Mouse (Mus musculus) midbrain, embryonic 12.5 days (tissue): Measurements from ENCODE around the gene Lypd6b. TPM values are rescaled to one million over a fixed set of nuclear protein-coding genes. Genes with fewer than 3 reads are reported as not detected.
A peak's percentile ranks its signal among the peaks of the same experiment; 100 is the strongest.

ENCODE experiments used
- ATAC-seq: fragments of 200-750 bp; cut with Nextera tagmentation; 2 replicates; pipeline ENCODE4 v1.8.0; 2017; ENCODE audit warnings: low read depth, moderate TSS enrichment, moderate library complexity; ENCODE audit not compliant: low FRiP score
- H3K27ac ChIP-seq: fragments of 300-500 bp; sonication (generic); replicated peaks from 2 replicates; pipeline ENCODE4 v1.5.1; 2016; ENCODE audit warnings: mild to moderate bottlenecking
- H3K27me3 ChIP-seq: fragments of 300-500 bp; sonication (generic); 2 replicates; pipeline ENCODE4 v1.6.1; 2016; ENCODE audit warnings: mild to moderate bottlenecking
- H3K36me3 ChIP-seq: fragments of 300-500 bp; sonication (generic); 2 replicates; pipeline ENCODE4 v1.6.1; 2016
- H3K4me1 ChIP-seq: fragments of 300-500 bp; sonication (generic); 2 replicates; pipeline ENCODE4 v1.6.1; 2016
- H3K4me2 ChIP-seq: fragments of 300-500 bp; sonication (generic); replicated peaks from 2 replicates; pipeline ENCODE4 v1.6.1; 2016; ENCODE audit warnings: mild to moderate bottlenecking, moderate library complexity
- H3K4me3 ChIP-seq: fragments of 300-500 bp; sonication (generic); 2 replicates; pipeline ENCODE4 v1.5.1; 2016; ENCODE audit warnings: mild to moderate bottlenecking
- H3K9ac ChIP-seq: fragments of 300-500 bp; sonication (generic); replicated peaks from 2 replicates; pipeline ENCODE4 v1.6.1; 2016; ENCODE audit warnings: mild to moderate bottlenecking, moderate library complexity
- H3K9me3 ChIP-seq: fragments of 300-500 bp; sonication (generic); 2 replicates; pipeline ENCODE4 v1.6.1; 2016; ENCODE audit warnings: mild to moderate bottlenecking
- WGBS: fragments of 180-500 bp; shearing (Covaris S2); methylation state at CpG from one replicate; pipeline ENCODE4 v1.1.7; 2016; 5-methylcytosine and 5-hydroxymethylcytosine counted together
- polyA plus RNA-seq: library from polyadenylated mRNA; unstranded; fragments of >200 nt; fragmentation: Nextera tagmentation; extraction: Ambion mirVana; gene quantifications from 2 replicates; pipeline ENCODE4 v1.2.1, GENCODE M21; 2016

Lypd6b gene
- polyA plus RNA-seq, 1 experiment from 2014 or later = 0.89 TPM

- no peak overlapping the region for H3K4me3 ChIP-seq
- H3K27me3 ChIP-seq = no peaks in the 10 kb centered on the region
- WGBS = 86% methylated on average over 9 of the region's 9 CpGs
- H3K9me3 ChIP-seq = no peaks in the 10 kb centered on the region
- H3K4me2 ChIP-seq = no peak overlapping the region
- H3K9ac ChIP-seq = no peak overlapping the region
- H3K4me1 ChIP-seq = 0 out of 2 replicates have a peak, but pooled peaks cover 2% of the 10 kb centered on the region
- H3K36me3 ChIP-seq = no peaks in the 10 kb centered on the region
- no peak for ATAC-seq
- H3K27ac ChIP-seq = no peak overlapping the region
Measured at GRCm38 (mm10) chr2:49832277-49832803, 44.9 kb downstream of the Lypd6b start.

DNA sequence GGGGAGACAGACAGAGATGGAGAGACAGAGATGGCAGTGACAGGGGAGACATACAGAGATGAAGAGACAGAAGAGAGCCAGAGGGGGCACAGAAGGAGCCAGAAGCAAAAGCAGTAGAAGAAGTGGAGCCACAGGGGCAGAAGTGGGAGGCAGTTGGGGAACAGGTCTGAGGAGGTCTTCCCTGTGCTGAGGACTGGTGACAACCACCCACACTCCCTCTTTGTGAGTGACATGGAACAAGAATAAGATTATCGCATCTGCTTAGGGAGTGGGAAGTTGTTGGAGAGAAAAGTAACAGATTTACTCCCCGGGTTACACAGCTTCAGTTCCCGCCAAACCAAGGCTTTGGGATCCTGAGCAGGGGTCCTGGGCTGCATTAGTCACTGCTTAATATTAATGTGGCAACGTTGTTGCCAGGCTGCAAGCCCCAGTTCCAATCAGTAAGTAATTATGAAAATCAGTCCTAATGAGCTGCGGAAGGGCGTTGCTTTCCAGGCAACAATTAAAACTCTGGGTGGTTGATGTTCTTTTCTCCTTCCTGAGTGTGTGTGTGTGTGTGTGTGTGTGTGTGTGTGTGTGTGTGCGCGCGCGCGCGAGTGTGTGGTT, 50.1 kb downstream of the Lypd6b start:
- no peak overlapping the region for H3K4me3 ChIP-seq
- WGBS = 67% methylated on average over 12 of the region's 12 CpGs
- H3K9ac ChIP-seq = no peak overlapping the region
- H3K4me2 ChIP-seq = no peak overlapping the region
- no peak overlapping the region for H3K27ac ChIP-seq
- 0 out of 2 replicates have a peak, but pooled peaks have one; percentile 38 for ATAC-seq
- H3K9me3 ChIP-seq = no peaks in the 10 kb centered on the region
- peaks cover 8% of the 10 kb centered on the region; the same call in 1 of the 2 replicates for H3K4me1 ChIP-seq
- no peaks in the 10 kb centered on the region for H3K36me3 ChIP-seq
- no peaks in the 10 kb centered on the region for H3K27me3 ChIP-seq

- no peak for ATAC-seq
- no peak overlapping the region for H3K4me2 ChIP-seq
- no peak overlapping the region for H3K4me3 ChIP-seq
- no peak overlapping the region for H3K27ac ChIP-seq
- WGBS = 79% methylated on average over 7 of the region's 7 CpGs
- no peaks in the 10 kb centered on the region for H3K27me3 ChIP-seq
- H3K9me3 ChIP-seq = no peaks in the 10 kb centered on the region
- H3K36me3 ChIP-seq = no peaks in the 10 kb centered on the region
- H3K9ac ChIP-seq = no peak overlapping the region
- H3K4me1 ChIP-seq = peaks cover 8% of the 10 kb centered on the region; the same call in 1 of the 2 replicates
Measured at GRCm38 (mm10) chr2:49838611-49839010, 51.1 kb downstream of the Lypd6b start.

DNA sequence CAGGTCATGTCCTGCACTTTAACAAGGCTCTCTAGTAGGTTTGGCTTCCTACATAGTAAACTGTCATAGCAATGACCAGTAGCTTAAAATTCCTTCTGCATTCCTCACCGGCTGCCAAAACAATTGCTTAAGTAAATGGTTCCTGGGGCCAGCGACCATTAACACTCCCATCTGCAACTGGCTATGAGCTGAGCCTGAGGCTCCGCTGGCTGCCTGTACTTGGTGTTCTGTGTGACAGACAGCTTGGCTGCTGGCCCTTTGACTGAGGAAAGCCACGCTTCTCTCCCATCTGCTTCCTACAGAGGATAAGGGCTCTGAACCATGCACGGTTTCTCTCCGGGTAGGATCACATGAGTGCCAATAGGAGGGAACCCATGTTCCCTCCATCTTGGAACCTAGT, 53.1 kb downstream of the Lypd6b start:
- Histone ChIP-seq H3K9ac (no peak overlapping the region), H3K36me3 (no peaks in the 10 kb centered on the region), H3K4me1 (peaks cover 17% of the 10 kb centered on the region), H3K4me2 (no peak overlapping the region), H3K4me3 (no peak overlapping the region), H3K27ac (no peak overlapping the region), H3K9me3 (no peaks in the 10 kb centered on the region), H3K27me3 (no peaks in the 10 kb centered on the region)
- no peak for ATAC-seq
- 61% methylated on average over 6 of the region's 6 CpGs for whole genome bisulfite sequencing

- Histone ChIP-seq H3K9me3 (no peaks in the 10 kb centered on the region), H3K4me3 (no peak overlapping the region), H3K4me1 (peaks cover 19% of the 10 kb centered on the region), H3K27ac (no peak overlapping the region), H3K4me2 (no peak overlapping the region), H3K36me3 (no peaks in the 10 kb centered on the region), H3K9ac (no peak overlapping the region), H3K27me3 (no peaks in the 10 kb centered on the region)
- no peak for ATAC-seq
- WGBS = 94% methylated on average over 5 of the region's 5 CpGs
Measured at GRCm38 (mm10) chr2:49841089-49841488, 53.6 kb downstream of the Lypd6b start.

GRCm38 (mm10) chr2:49845104-49845503, 57.6 kb downstream of the Lypd6b start:
- peaks cover 12% of the 10 kb centered on the region; the same call in 1 of the 2 replicates for H3K4me1 ChIP-seq
- H3K4me3 ChIP-seq = no peak overlapping the region
- no peak overlapping the region for H3K9ac ChIP-seq
- no peaks in the 10 kb centered on the region for H3K9me3 ChIP-seq
- 20% methylated on average over 7 of the region's 7 CpGs for WGBS
- no peaks in the 10 kb centered on the region for H3K36me3 ChIP-seq
- H3K27me3 ChIP-seq = no peaks in the 10 kb centered on the region
- no peak overlapping the region for H3K27ac ChIP-seq
- no peak overlapping the region for H3K4me2 ChIP-seq
- ATAC-seq = peak; percentile 77; the same call in 1 of the 2 replicates

DNA sequence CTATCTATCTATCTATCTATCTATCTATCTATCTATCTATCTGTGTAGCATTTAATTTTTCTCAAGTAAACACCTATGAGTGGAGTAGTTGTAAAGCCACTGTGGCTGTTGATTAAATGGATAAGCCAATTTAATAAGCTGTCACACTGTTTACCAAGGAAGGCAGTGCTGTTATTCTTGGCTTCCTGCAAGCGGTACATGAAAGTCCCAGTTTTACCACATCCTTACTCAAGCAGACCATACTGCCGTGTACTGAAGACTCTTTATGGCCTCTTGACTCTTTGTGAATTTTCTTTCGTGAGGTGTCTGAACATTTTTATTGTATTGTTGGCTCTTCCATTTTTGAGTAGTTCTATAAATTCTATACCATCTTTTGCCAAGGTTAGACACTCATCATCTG, 58.6 kb downstream of the Lypd6b start:
- no peak for ATAC-seq
- H3K4me2 ChIP-seq = no peak overlapping the region
- no peak overlapping the region for H3K4me3 ChIP-seq
- H3K9ac ChIP-seq = no peak overlapping the region
- no peaks in the 10 kb centered on the region for H3K36me3 ChIP-seq
- no peaks in the 10 kb centered on the region for H3K9me3 ChIP-seq
- no peak overlapping the region for H3K27ac ChIP-seq
- 88% methylated on average over 3 of the region's 3 CpGs for WGBS
- no peaks in the 10 kb centered on the region for H3K27me3 ChIP-seq
- H3K4me1 ChIP-seq = peaks cover 12% of the 10 kb centered on the region; the same call in 1 of the 2 replicates

DNA sequence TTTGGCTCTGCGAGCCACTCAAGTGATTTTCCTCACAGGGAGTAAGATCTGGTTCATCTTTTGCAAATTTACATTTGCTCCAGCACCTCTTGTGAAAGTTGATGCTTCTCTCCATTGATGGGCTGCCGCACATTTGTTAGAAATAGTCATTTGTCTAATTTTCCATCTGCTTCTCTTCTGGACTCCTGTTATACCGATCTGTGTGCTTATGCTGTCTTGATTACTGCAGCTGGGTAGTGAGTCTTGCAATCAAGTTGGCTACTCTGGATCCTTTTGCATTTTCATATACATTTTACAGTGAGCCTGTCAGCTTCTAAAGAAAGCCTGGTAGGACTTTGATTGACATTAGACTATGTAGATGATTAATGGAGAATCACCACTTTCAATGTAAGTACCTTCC, 59.4 kb downstream of the Lypd6b start:
- Histone ChIP-seq H3K4me2 (no peak overlapping the region), H3K9me3 (no peaks in the 10 kb centered on the region), H3K4me1 (peaks cover 12% of the 10 kb centered on the region; the same call in 1 of the 2 replicates), H3K4me3 (no peak overlapping the region), H3K9ac (no peak overlapping the region), H3K27ac (no peak overlapping the region), H3K36me3 (no peaks in the 10 kb centered on the region), H3K27me3 (no peaks in the 10 kb centered on the region)
- no peak for ATAC-seq
- WGBS = 97% methylated on average over 3 of the region's 3 CpGs

DNA sequence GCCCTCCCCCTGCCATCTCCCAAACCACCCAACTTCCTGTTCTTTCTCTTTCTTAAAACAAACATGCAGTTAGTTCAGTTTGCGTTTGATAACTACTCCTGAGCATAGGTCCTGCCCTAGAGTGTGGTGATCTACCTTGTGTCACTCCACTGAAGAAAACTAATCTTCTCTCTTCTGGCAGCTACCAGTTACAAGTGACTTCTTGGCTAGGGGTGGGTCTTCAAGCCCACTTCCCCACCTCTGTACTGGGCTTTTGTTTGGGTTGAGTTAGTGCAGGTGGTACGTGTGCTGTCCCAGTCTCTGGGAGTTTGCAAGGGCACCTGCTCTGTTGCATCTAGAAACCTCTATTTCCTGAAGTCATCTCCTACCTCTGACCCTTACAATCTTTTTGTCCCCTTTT, 60.3 kb downstream of the Lypd6b start:
- Histone ChIP-seq H3K4me2 (no peak overlapping the region), H3K9ac (no peak overlapping the region), H3K27ac (no peak overlapping the region), H3K27me3 (no peaks in the 10 kb centered on the region), H3K4me3 (no peak overlapping the region), H3K9me3 (no peaks in the 10 kb centered on the region), H3K36me3 (no peaks in the 10 kb centered on the region), H3K4me1 (peaks cover 12% of the 10 kb centered on the region; the same call in 1 of the 2 replicates)
- 77% methylated on average over 2 of the region's 2 CpGs for WGBS
- no peak for ATAC-seq

GRCm38 (mm10) chr2:49849771-49850170, 62.3 kb downstream of the Lypd6b start:
- Histone ChIP-seq H3K9me3 (no peaks in the 10 kb centered on the region), H3K27ac (no peak overlapping the region), H3K4me3 (no peak overlapping the region), H3K27me3 (no peaks in the 10 kb centered on the region), H3K4me1 (peaks cover 10% of the 10 kb centered on the region; the same call in 1 of the 2 replicates), H3K9ac (no peak overlapping the region), H3K36me3 (no peaks in the 10 kb centered on the region), H3K4me2 (no peak overlapping the region)
- no peak for ATAC-seq
- 85% methylated on average over 1 of the region's 1 CpGs for WGBS

- no peak for ATAC-seq
- Histone ChIP-seq H3K27me3 (no peaks in the 10 kb centered on the region), H3K4me3 (no peak overlapping the region), H3K4me1 (no peaks in the 10 kb centered on the region), H3K27ac (no peak overlapping the region), H3K36me3 (no peaks in the 10 kb centered on the region), H3K9ac (no peak overlapping the region), H3K9me3 (no peaks in the 10 kb centered on the region), H3K4me2 (no peak overlapping the region)
Measured at GRCm38 (mm10) chr2:49851977-49852376, 64.5 kb downstream of the Lypd6b start.

GRCm38 (mm10) chr2:49856161-49856564, 68.7 kb downstream of the Lypd6b start:
- no peak overlapping the region for H3K27ac ChIP-seq
- no peaks in the 10 kb centered on the region for H3K36me3 ChIP-seq
- H3K4me2 ChIP-seq = no peak overlapping the region
- H3K4me3 ChIP-seq = no peak overlapping the region
- ATAC-seq = no peak
- no peaks in the 10 kb centered on the region for H3K27me3 ChIP-seq
- WGBS = 82% methylated on average over 10 of the region's 10 CpGs
- no peaks in the 10 kb centered on the region for H3K4me1 ChIP-seq
- no peak overlapping the region for H3K9ac ChIP-seq
- no peaks in the 10 kb centered on the region for H3K9me3 ChIP-seq

GRCm38 (mm10) chr2:49856584-49856983, 69.1 kb downstream of the Lypd6b start:
- Histone ChIP-seq H3K9ac (no peak overlapping the region), H3K4me3 (no peak overlapping the region), H3K4me2 (no peak overlapping the region), H3K27ac (no peak overlapping the region), H3K4me1 (no peaks in the 10 kb centered on the region), H3K36me3 (no peaks in the 10 kb centered on the region), H3K27me3 (no peaks in the 10 kb centered on the region), H3K9me3 (no peaks in the 10 kb centered on the region)
- WGBS = 88% methylated on average over 5 of the region's 5 CpGs
- ATAC-seq = no peak
